Mouse (Mus musculus) heart, adult 8-10 months (tissue): ENCODE data around the gene Otulin. TPM values are rescaled to one million over a fixed set of nuclear protein-coding genes. Genes with fewer than 3 reads are reported as not detected.

Source experiments
- DNase-seq: peaks from one replicate; pipeline ENCODE4 v3.0.0; 2022; ENCODE audit warnings: low spot score
- total RNA-seq, 4 experiments: library from RNA; stranded (reverse); gene quantifications; 2 replicates each; pipeline ENCODE4 v1.2.4; 2022

Gene Otulin
- total RNA-seq, 4 experiments from 2014 or later, result 25.7 to 29.2 (median 27.6) TPM

- DNase-seq, result peak; percentile 50
These were observed 49.7 kb downstream of the Otulin start for GRCm38 (mm10) chr15:27580771-27581170.

GRCm38 (mm10) chr15:27579853-27580252 lies 50.6 kb downstream of the Otulin start:
- DNase-seq, result no peak

- no peak for DNase-seq
These were observed 51.6 kb downstream of the Otulin start for GRCm38 (mm10) chr15:27578918-27579317.

- DNase-seq, result no peak
These were observed 52.3 kb downstream of the Otulin start for GRCm38 (mm10) chr15:27577915-27578780.

- DNase-seq, result no peak
These were observed 53.6 kb downstream of the Otulin start for GRCm38 (mm10) chr15:27576886-27577285.

GRCm38 (mm10) chr15:27575932-27576331 lies 54.6 kb downstream of the Otulin start:
- no peak for DNase-seq

GRCm38 (mm10) chr15:27574992-27575781 lies 55.3 kb downstream of the Otulin start:
- DNase-seq, result no peak

- DNase-seq, result peak; percentile 64
These were observed 59.3 kb downstream of the Otulin start for GRCm38 (mm10) chr15:27571179-27571578.

- DNase-seq, result no peak
These were observed 60.1 kb downstream of the Otulin start for GRCm38 (mm10) chr15:27570385-27570784.

- DNase-seq, result no peak
These were observed 60.6 kb downstream of the Otulin start for GRCm38 (mm10) chr15:27569924-27570323.

- no peak for DNase-seq
These were observed 62.1 kb downstream of the Otulin start for GRCm38 (mm10) chr15:27568371-27568770.

GRCm38 (mm10) chr15:27567356-27567755 lies 63.1 kb downstream of the Otulin start:
- no peak for DNase-seq

GRCm38 (mm10) chr15:27565626-27566185 lies 64.8 kb downstream of the Otulin start:
- no peak for DNase-seq

- DNase-seq, result no peak
These were observed 66.1 kb downstream of the Otulin start for GRCm38 (mm10) chr15:27564106-27565100.

- DNase-seq, result no peak
These were observed 70.2 kb downstream of the Otulin start for GRCm38 (mm10) chr15:27560315-27560714.

- DNase-seq, result no peak
These were observed 71.9 kb downstream of the Otulin start for GRCm38 (mm10) chr15:27558456-27559147.

GRCm38 (mm10) chr15:27553554-27553953 lies 76.9 kb downstream of the Otulin start:
- DNase-seq, result no peak

- DNase-seq, result no peak
These were observed 78.3 kb downstream of the Otulin start for GRCm38 (mm10) chr15:27552129-27552700.

GRCm38 (mm10) chr15:27551117-27552114 lies 79.1 kb downstream of the Otulin start:
- DNase-seq, result peak; percentile 53
